Mouse (Mus musculus): ENCODE results near the gene Neurl1a. TPM values are rescaled to one million over a fixed set of nuclear protein-coding genes. Genes with fewer than 3 reads are reported as not detected.

Gene Neurl1a
- polyA plus RNA-seq, 1 experiment from 2014 or later, result 8.0 TPM

- H3K9ac ChIP-seq, result no peak overlapping the region
- TF ChIP-seq CTCF (IDR thresholded peaks at IDR 0.05; ENCODE audit: low read depth), result no peak
- H3K36me3 ChIP-seq (ENCODE audit: insufficient read depth), result no peaks in the 10 kb centered on the region
- no peak for ATAC-seq (ENCODE audit: insufficient read depth)
- H3K27ac ChIP-seq (ENCODE audit: low read depth), result no peak overlapping the region
- no peak overlapping the region for H3K4me2 ChIP-seq
- no peaks in the 10 kb centered on the region for H3K9me3 ChIP-seq (ENCODE audit: low read depth, low read length)
- peaks cover 40% of the 10 kb centered on the region for H3K27me3 ChIP-seq (ENCODE audit: insufficient read depth, low read length)
- H3K4me3 ChIP-seq (ENCODE audit: low read depth, low read length), result no peak overlapping the region
- no peak for DNase-seq
- 58% methylated on average over 6 of the region's 6 CpGs for WGBS
- 0 out of 2 replicates have a peak, but pooled peaks cover 4% of the 10 kb centered on the region for H3K4me1 ChIP-seq (ENCODE audit: insufficient read depth)
Measured at GRCm38 (mm10) chr19:47255919-47256318, 77.3 kb downstream of the Neurl1a start.

DNA sequence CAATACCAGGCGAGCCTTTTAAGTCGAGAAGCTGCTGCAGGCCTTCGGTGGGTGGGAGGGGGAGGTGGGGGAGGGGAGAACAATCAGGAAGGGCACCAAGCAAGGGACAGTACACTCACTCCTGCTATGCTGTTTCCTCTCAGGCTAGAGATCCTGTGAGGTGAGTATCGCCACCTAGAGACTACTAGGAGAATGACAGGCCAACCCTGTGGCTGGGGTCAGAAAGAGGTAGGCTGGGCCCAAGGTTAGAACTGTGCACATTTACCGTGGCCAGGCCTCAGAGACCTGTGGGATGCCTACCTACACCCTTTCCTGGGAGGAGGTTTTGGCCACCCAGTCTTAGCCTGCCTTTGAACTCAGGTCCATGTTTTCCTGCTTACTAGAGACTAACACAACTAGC is 81.0 kb downstream of the Neurl1a start:
- no peaks in the 10 kb centered on the region for H3K9me3 ChIP-seq (ENCODE audit: low read depth, low read length)
- peak; percentile 74 for DNase-seq

DNA sequence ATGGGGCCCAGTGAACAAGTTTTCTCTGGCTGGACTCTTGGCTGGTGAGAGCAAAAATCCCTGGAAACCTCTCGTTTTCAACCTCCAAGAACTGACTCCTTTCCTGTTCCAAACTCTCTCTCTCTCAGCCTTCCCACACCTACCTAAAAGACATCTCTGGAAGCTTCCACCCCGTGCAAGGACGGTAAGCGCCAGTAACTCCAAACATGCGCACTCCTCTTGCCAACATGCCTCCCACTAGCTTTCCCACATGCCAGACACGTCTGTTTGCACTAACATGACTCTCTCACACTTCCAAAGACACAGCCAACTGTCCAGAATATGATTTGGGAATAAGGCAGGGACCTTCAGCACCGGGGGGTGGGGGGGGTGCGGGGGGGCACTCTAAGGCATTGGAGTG is 82.6 kb downstream of the Neurl1a start:
- no peak for DNase-seq
- ATAC-seq (ENCODE audit: insufficient read depth), result no peak
- no peak for TF ChIP-seq CTCF (IDR thresholded peaks at IDR 0.05; ENCODE audit: low read depth)
- Histone ChIP-seq H3K9ac (no peak overlapping the region), H3K27ac (ENCODE audit: low read depth) (no peak overlapping the region), H3K4me3 (ENCODE audit: low read depth, low read length) (no peak overlapping the region), H3K4me2 (no peak overlapping the region), H3K9me3 (ENCODE audit: low read depth, low read length) (no peaks in the 10 kb centered on the region), H3K4me1 (ENCODE audit: insufficient read depth) (no peaks in the 10 kb centered on the region), H3K36me3 (ENCODE audit: insufficient read depth) (peaks cover 13% of the 10 kb centered on the region; the same call in 1 of the 2 replicates), H3K27me3 (ENCODE audit: insufficient read depth, low read length) (no peaks in the 10 kb centered on the region)
- 67% methylated on average over 8 of the region's 8 CpGs for WGBS

More for the DNA sequence above, 81.0 kb downstream of the Neurl1a start:
- no peak overlapping the region for H3K4me2 ChIP-seq
- H3K27me3 ChIP-seq (ENCODE audit: insufficient read depth, low read length), result peaks cover 5% of the 10 kb centered on the region; the same call in 1 of the 2 replicates
- H3K9ac ChIP-seq, result no peak overlapping the region
- peak; percentile 81 for TF ChIP-seq CTCF (IDR thresholded peaks at IDR 0.05; ENCODE audit: low read depth)
- 12% methylated on average over 5 of the region's 5 CpGs for WGBS
- peak; percentile 18; the same call in 1 of the 2 replicates for ATAC-seq (ENCODE audit: insufficient read depth)
- no peaks in the 10 kb centered on the region for H3K4me1 ChIP-seq (ENCODE audit: insufficient read depth)
- H3K36me3 ChIP-seq (ENCODE audit: insufficient read depth), result peaks cover 4% of the 10 kb centered on the region; the same call in 1 of the 2 replicates
- H3K4me3 ChIP-seq (ENCODE audit: low read depth, low read length), result no peak overlapping the region
- H3K27ac ChIP-seq (ENCODE audit: low read depth), result no peak overlapping the region

- WGBS, result 88% methylated on average over 8 of the region's 8 CpGs
- no peak for ATAC-seq (ENCODE audit: insufficient read depth)
- no peaks in the 10 kb centered on the region for H3K9me3 ChIP-seq (ENCODE audit: low read depth, low read length)
- no peak overlapping the region for H3K4me3 ChIP-seq (ENCODE audit: low read depth, low read length)
- TF ChIP-seq CTCF (IDR thresholded peaks at IDR 0.05; ENCODE audit: low read depth), result no peak
- H3K27ac ChIP-seq (ENCODE audit: low read depth), result no peak overlapping the region
- no peak overlapping the region for H3K9ac ChIP-seq
- no peaks in the 10 kb centered on the region for H3K27me3 ChIP-seq (ENCODE audit: insufficient read depth, low read length)
- peaks cover 37% of the 10 kb centered on the region for H3K36me3 ChIP-seq (ENCODE audit: insufficient read depth)
- no peak overlapping the region for H3K4me2 ChIP-seq
- DNase-seq, result no peak
- H3K4me1 ChIP-seq (ENCODE audit: insufficient read depth), result no peaks in the 10 kb centered on the region
Measured at GRCm38 (mm10) chr19:47263621-47264020, 85.0 kb downstream of the Neurl1a start.

DNA sequence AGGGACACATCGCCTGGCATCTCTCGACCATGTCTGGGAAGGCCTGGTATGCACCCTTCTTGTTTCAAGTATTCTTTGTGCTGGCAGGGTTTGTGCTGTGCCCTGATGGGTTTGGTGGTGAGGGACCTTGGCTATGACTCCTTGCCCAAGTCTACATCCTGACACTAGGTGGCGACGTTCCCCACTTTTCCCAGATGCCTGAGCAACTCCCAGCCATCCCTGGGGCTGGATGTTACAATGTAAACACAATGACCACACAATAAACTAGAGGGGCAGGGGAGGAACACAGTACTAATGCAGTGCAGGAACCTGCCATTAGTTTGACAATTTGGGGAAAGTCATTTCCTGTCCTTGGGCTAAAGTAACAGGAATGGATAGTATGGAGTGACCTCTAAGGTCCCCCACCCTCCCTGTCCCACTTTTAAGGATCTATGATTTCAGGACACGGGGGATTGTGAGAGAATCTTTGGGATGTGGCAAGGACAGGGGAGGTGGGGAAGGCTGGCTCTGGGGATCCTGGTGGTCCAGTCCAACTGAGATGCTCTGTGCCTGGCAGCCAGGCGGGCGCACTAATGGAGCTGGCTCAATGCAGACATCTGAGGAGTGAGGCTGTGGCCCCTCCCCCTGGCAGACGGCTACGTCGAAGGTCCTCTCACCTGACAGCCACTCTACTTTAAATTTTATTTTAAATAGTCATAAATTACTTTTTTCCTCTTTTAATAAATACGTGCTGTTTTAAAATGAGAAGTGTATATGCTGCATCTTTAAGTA is 85.9 kb downstream of the Neurl1a start:
- TF ChIP-seq CTCF (IDR thresholded peaks at IDR 0.05; ENCODE audit: low read depth), result peak; percentile 87
- WGBS, result 38% methylated on average over 11 of the region's 11 CpGs
- Histone ChIP-seq H3K36me3 (ENCODE audit: insufficient read depth) (peaks cover 46% of the 10 kb centered on the region), H3K27ac (ENCODE audit: low read depth) (no peak overlapping the region), H3K27me3 (ENCODE audit: insufficient read depth, low read length) (no peaks in the 10 kb centered on the region), H3K4me3 (ENCODE audit: low read depth, low read length) (no peak overlapping the region), H3K4me2 (no peak overlapping the region), H3K9me3 (ENCODE audit: low read depth, low read length) (no peaks in the 10 kb centered on the region), H3K4me1 (ENCODE audit: insufficient read depth) (no peaks in the 10 kb centered on the region), H3K9ac (no peak overlapping the region)
- peak; percentile 74 for ATAC-seq (ENCODE audit: insufficient read depth)
- peak; percentile 91 for DNase-seq

GRCm38 (mm10) chr19:47266070-47266801 is 87.6 kb downstream of the Neurl1a start:
- Histone ChIP-seq H3K9me3 (ENCODE audit: low read depth, low read length) (no peaks in the 10 kb centered on the region), H3K27me3 (ENCODE audit: insufficient read depth, low read length) (no peaks in the 10 kb centered on the region), H3K4me2 (no peak overlapping the region), H3K4me3 (ENCODE audit: low read depth, low read length) (no peak overlapping the region), H3K9ac (no peak overlapping the region), H3K4me1 (ENCODE audit: insufficient read depth) (no peaks in the 10 kb centered on the region), H3K27ac (ENCODE audit: low read depth) (no peak overlapping the region), H3K36me3 (ENCODE audit: insufficient read depth) (peaks cover 63% of the 10 kb centered on the region)
- DNase-seq (no peak), ATAC-seq (ENCODE audit: insufficient read depth) (no peak)
- 79% methylated on average over 18 of the region's 18 CpGs for WGBS
- no peak for TF ChIP-seq CTCF (IDR thresholded peaks at IDR 0.05; ENCODE audit: low read depth)

- H3K9ac ChIP-seq, result no peak overlapping the region
- no peaks in the 10 kb centered on the region for H3K27me3 ChIP-seq (ENCODE audit: insufficient read depth, low read length)
- ATAC-seq (ENCODE audit: insufficient read depth) (no peak), DNase-seq (no peak)
- H3K4me2 ChIP-seq, result no peak overlapping the region
- no peak overlapping the region for H3K4me3 ChIP-seq (ENCODE audit: low read depth, low read length)
- peaks cover 70% of the 10 kb centered on the region for H3K36me3 ChIP-seq (ENCODE audit: insufficient read depth)
- H3K27ac ChIP-seq (ENCODE audit: low read depth), result no peak overlapping the region
- H3K4me1 ChIP-seq (ENCODE audit: insufficient read depth), result no peaks in the 10 kb centered on the region
- no peaks in the 10 kb centered on the region for H3K9me3 ChIP-seq (ENCODE audit: low read depth, low read length)
- WGBS, result 86% methylated on average over 21 of the region's 21 CpGs
- TF ChIP-seq CTCF (IDR thresholded peaks at IDR 0.05; ENCODE audit: low read depth), result no peak
Measured at GRCm38 (mm10) chr19:47267066-47267465, 88.4 kb downstream of the Neurl1a start.

Measured in lung, embryonic 14.5 days (tissue).